ENCODE assay signal across 10 mouse cellular contexts in genomic region chr10:24448001-24448561, GRCm38 (mm10).
DNase-seq lines count a peak whose midpoint lies in the region; ATAC-seq and TF ChIP-seq lines count a peak whose summit lies in the region.
"Had no signal": no experiment of that assay in that cellular context is flagged by ENCODE, and none has a peak within 500 bp of the region (broad histone marks: within the 10 kb centered on the region; RNA-seq: fewer than 3 reads in every experiment).

No protein-coding gene starts in this region.

- no peak overlapping the region for H3K4me3 ChIP-seq in forebrain, postnatal 0 days (ENCODE audit: low read depth, low read length)
- no peak overlapping the region for H3K4me3 ChIP-seq in forebrain, embryonic 12.5 days (replicated peaks)
- no peak overlapping the region for H3K4me3 ChIP-seq in intestine, embryonic 14.5 days (ENCODE audit: low read depth, low read length)
- H3K4me3 ChIP-seq in lung, postnatal 0 days (ENCODE audit: low read depth, low read length), result no peak overlapping the region
- H3K4me3 ChIP-seq in hindbrain, embryonic 16.5 days (ENCODE audit: low read length), result no peak overlapping the region
- H3K4me3 ChIP-seq: hindbrain, embryonic 15.5 days; neural tube, embryonic 12.5 days had no signal

- H3K9me3 ChIP-seq in forebrain, postnatal 0 days (ENCODE audit: low read length), result no peaks in the 10 kb centered on the region
- H3K9me3 ChIP-seq in forebrain, embryonic 12.5 days, result no peaks in the 10 kb centered on the region
- H3K9me3 ChIP-seq in intestine, embryonic 14.5 days (ENCODE audit: control insufficient read depth, low read length), result no peaks in the 10 kb centered on the region
- H3K9me3 ChIP-seq in lung, postnatal 0 days (ENCODE audit: low read length), result no peaks in the 10 kb centered on the region
- no peaks in the 10 kb centered on the region for H3K9me3 ChIP-seq in hindbrain, embryonic 16.5 days (ENCODE audit: control insufficient read depth, low read length)
- H3K9me3 ChIP-seq: hindbrain, embryonic 15.5 days; neural tube, embryonic 12.5 days had no signal

- H3K27ac ChIP-seq in forebrain, postnatal 0 days (ENCODE audit: low read depth, low read length), result no peak overlapping the region
- H3K27ac ChIP-seq in forebrain, embryonic 12.5 days, result no peak overlapping the region
- H3K27ac ChIP-seq in intestine, embryonic 14.5 days (ENCODE audit: low read depth), result peak overlapping the region; percentile 85
- peak overlapping the region; percentile 3; the same call in 1 of the 2 replicates for H3K27ac ChIP-seq in lung, postnatal 0 days (ENCODE audit: low read length)
- no peak overlapping the region for H3K27ac ChIP-seq in hindbrain, embryonic 16.5 days (ENCODE audit: low read depth, low read length)
- H3K27ac ChIP-seq: hindbrain, embryonic 15.5 days; neural tube, embryonic 12.5 days had no signal

- DNase-seq in forebrain, postnatal 0 days, result no peak
- DNase-seq in gastrocnemius, adult 18-20 months (ENCODE audit: low spot score), result peak; percentile 56
- peak; percentile 64 for DNase-seq in intestine, embryonic 14.5 days (ENCODE audit: low spot score)
- peak; percentile 61 for DNase-seq in lung, postnatal 0 days (ENCODE audit: low spot score)
- no peak for DNase-seq in thymus, postnatal 0 days (ENCODE audit: low spot score)
- DNase-seq in cerebellum, adult 18-20 months, result no peak

- ATAC-seq in forebrain, postnatal 0 days, result peak; percentile 36; the same call in 1 of the 2 replicates
- no peak for ATAC-seq in forebrain, embryonic 12.5 days (ENCODE audit: low FRiP score)
- peak; percentile 69 for ATAC-seq in intestine, embryonic 14.5 days (replicated peaks; ENCODE audit: low FRiP score, low TSS enrichment, low read depth)
- ATAC-seq in lung, postnatal 0 days, result peak; percentile 41
- ATAC-seq in hindbrain, embryonic 16.5 days, result no peak

- no peak for TF ChIP-seq CTCF in forebrain, postnatal 0 days (IDR thresholded peaks at IDR 0.05; ENCODE audit: low read depth)
- TF ChIP-seq CTCF in lung, postnatal 0 days (IDR thresholded peaks at IDR 0.05), result no peak

- H3K9ac ChIP-seq in forebrain, postnatal 0 days, result no peak overlapping the region
- H3K9ac ChIP-seq in forebrain, embryonic 12.5 days, result no peak overlapping the region
- H3K9ac ChIP-seq in intestine, embryonic 14.5 days (ENCODE audit: low read length), result no peak overlapping the region
- no peak overlapping the region for H3K9ac ChIP-seq in lung, postnatal 0 days (replicated peaks; ENCODE audit: low read depth)
- H3K9ac ChIP-seq in hindbrain, embryonic 16.5 days (ENCODE audit: low read depth, low read length), result no peak overlapping the region
- H3K9ac ChIP-seq: hindbrain, embryonic 15.5 days; neural tube, embryonic 12.5 days had no signal

- no peak overlapping the region for H3K4me2 ChIP-seq in forebrain, postnatal 0 days (ENCODE audit: low read depth)
- H3K4me2 ChIP-seq in forebrain, embryonic 12.5 days, result no peak overlapping the region
- peak overlapping the region; percentile 14; the same call in 1 of the 2 replicates for H3K4me2 ChIP-seq in intestine, embryonic 14.5 days (ENCODE audit: low read length)
- H3K4me2 ChIP-seq in lung, postnatal 0 days (replicated peaks; ENCODE audit: low read depth, low read length), result no peak overlapping the region
- no peak overlapping the region for H3K4me2 ChIP-seq in hindbrain, embryonic 16.5 days (ENCODE audit: low read length)
- H3K4me2 ChIP-seq: hindbrain, embryonic 15.5 days; neural tube, embryonic 12.5 days had no signal

- H3K4me1 ChIP-seq in forebrain, postnatal 0 days (ENCODE audit: insufficient read depth), result no peaks in the 10 kb centered on the region
- no peaks in the 10 kb centered on the region for H3K4me1 ChIP-seq in forebrain, embryonic 12.5 days
- peaks cover 20% of the 10 kb centered on the region for H3K4me1 ChIP-seq in intestine, embryonic 14.5 days (replicated peaks; ENCODE audit: control insufficient read depth, insufficient read depth, low read length)
- H3K4me1 ChIP-seq in lung, postnatal 0 days (ENCODE audit: insufficient read depth, low read depth, low read length), result no peaks in the 10 kb centered on the region; the same call in 1 of the 2 replicates
- H3K4me1 ChIP-seq in hindbrain, embryonic 16.5 days (ENCODE audit: control insufficient read depth, insufficient read depth, low read depth, low read length), result no peaks in the 10 kb centered on the region
- H3K4me1 ChIP-seq: hindbrain, embryonic 15.5 days; neural tube, embryonic 12.5 days had no signal

- H3K27me3 ChIP-seq in forebrain, postnatal 0 days (ENCODE audit: insufficient read depth, low read length), result no peaks in the 10 kb centered on the region
- H3K27me3 ChIP-seq in forebrain, embryonic 12.5 days, result no peaks in the 10 kb centered on the region
- H3K27me3 ChIP-seq in intestine, embryonic 14.5 days (replicated peaks; ENCODE audit: control insufficient read depth, insufficient read depth, low read length), result no peaks in the 10 kb centered on the region
- no peaks in the 10 kb centered on the region for H3K27me3 ChIP-seq in lung, postnatal 0 days (replicated peaks; ENCODE audit: insufficient read depth, low read length)
- no peaks in the 10 kb centered on the region for H3K27me3 ChIP-seq in hindbrain, embryonic 16.5 days (replicated peaks; ENCODE audit: control insufficient read depth, insufficient read depth, low read length)
- H3K27me3 ChIP-seq: hindbrain, embryonic 15.5 days; neural tube, embryonic 12.5 days had no signal

- no peaks in the 10 kb centered on the region for H3K36me3 ChIP-seq in forebrain, postnatal 0 days (ENCODE audit: insufficient read depth)
- no peaks in the 10 kb centered on the region for H3K36me3 ChIP-seq in forebrain, embryonic 12.5 days (replicated peaks)
- H3K36me3 ChIP-seq in intestine, embryonic 14.5 days (ENCODE audit: control insufficient read depth, insufficient read depth, low read length), result no peaks in the 10 kb centered on the region
- H3K36me3 ChIP-seq in lung, postnatal 0 days (ENCODE audit: insufficient read depth, low read length), result no peaks in the 10 kb centered on the region
- no peaks in the 10 kb centered on the region for H3K36me3 ChIP-seq in hindbrain, embryonic 16.5 days (ENCODE audit: control insufficient read depth, insufficient read depth, low read length)
- H3K36me3 ChIP-seq: hindbrain, embryonic 15.5 days; neural tube, embryonic 12.5 days had no signal

- 76% methylated on average over 9 of the region's 9 CpGs for WGBS in forebrain, postnatal 0 days
- WGBS in forebrain, embryonic 12.5 days, result 84% methylated on average over 9 of the region's 9 CpGs
- 25% methylated on average over 9 of the region's 9 CpGs for WGBS in intestine, embryonic 14.5 days
- WGBS in lung, postnatal 0 days, result 29% methylated on average over 9 of the region's 9 CpGs
- 81% methylated on average over 9 of the region's 9 CpGs for WGBS in hindbrain, embryonic 16.5 days

- peak; percentile 50 for TF ChIP-seq EP300 in lung, postnatal 0 days (IDR thresholded peaks at IDR 0.05)

Comparison
In these comparisons a context has a peak if more than half of its experiments do, and no peak if none do; other contexts are left out.
1. ATAC-seq: peak in forebrain, postnatal 0 days (single experiment), intestine, embryonic 14.5 days (single experiment) and lung, postnatal 0 days (single experiment); none in forebrain, embryonic 12.5 days (single experiment) and hindbrain, embryonic 16.5 days (single experiment).
2. DNase-seq: peak in gastrocnemius, adult 18-20 months (single experiment), intestine, embryonic 14.5 days (single experiment) and lung, postnatal 0 days (single experiment); none in forebrain, postnatal 0 days (single experiment), thymus, postnatal 0 days (single experiment) and cerebellum, adult 18-20 months (0 of 2).
3. H3K27ac ChIP-seq: peak in intestine, embryonic 14.5 days (single experiment) and lung, postnatal 0 days (single experiment); none in forebrain, postnatal 0 days (single experiment), forebrain, embryonic 12.5 days (single experiment) and hindbrain, embryonic 16.5 days (single experiment).